Mouse (Mus musculus) cerebellum, adult 9-11 months (tissue): ENCODE measurements at regions not wholly inside any gene's neighbourhood (a gene's known extent, or its start where the extent isn't known, plus 50 kb on each side); places are given as distances from the start of the nearest gene placed in this dataset.
"Not testable (repeated sequence)": the region's sequence is repeated elsewhere in the genome, so short reads cannot be mapped to it uniquely, and the experiment has no call there.

Source experiments
- DNase-seq: peaks from one replicate; pipeline ENCODE4 v3.0.0; 2022

- no peak for DNase-seq
Measured at GRCm38 (mm10) chr2:100918122-100918521, 706.4 kb upstream of the Rag2 start.

DNA sequence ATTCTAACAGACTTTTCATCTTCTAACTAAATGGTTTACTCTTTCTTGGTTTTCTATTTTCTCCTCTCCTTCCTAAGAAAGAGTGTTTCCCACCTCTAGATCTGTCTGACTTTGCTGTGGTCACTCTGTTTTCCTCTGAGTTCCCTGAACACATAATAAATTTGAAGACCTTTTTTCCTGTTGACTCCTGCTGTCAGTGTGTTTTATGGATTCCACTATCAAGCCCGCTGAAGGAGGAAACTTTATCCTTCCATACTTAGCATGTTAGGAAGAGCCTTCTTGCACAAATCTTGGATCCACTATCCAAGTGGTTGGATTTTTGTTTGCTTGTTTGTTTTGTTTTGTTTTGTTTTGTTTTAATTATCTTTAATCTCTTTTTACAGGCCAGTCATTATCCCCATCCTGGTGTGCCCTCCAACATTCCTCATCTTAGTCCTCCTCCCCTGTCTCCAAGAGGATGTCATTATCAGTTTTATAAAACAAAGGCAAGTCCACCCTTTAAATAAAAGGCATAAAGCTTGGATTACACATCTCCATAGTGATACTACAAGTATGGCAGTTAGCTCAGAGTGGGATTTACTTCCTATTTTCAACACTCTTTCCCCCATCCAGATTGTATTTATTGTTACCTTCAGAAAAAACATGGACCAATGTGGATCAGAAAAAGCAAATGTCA is 704.8 kb upstream of the Rag2 start:
- no peak for DNase-seq

DNA sequence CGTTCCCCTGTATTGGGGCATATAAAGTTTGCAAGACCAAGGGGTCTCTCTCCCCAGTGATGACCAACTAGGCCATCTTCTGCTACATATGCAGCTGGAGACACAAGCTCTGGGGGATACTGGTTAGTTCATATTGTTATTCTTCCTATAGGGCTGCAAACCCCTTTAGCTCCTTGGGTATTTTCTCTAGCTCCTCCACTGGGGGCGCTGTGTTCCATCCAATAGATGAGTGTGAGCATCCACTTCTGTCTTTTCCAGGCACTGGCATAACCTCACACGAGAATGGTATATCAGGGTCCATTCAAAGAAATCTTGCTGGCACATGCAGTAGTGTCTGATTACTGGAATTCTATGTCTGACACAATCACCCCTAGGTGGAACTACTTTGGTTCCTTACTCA is 675.9 kb upstream of the Rag2 start:
- not testable (repeated sequence) for DNase-seq

GRCm38 (mm10) chr2:100959412-100959811 is 665.1 kb upstream of the Rag2 start:
- no peak for DNase-seq

- DNase-seq: no peak
Measured at GRCm38 (mm10) chr2:100964584-100964983, 659.9 kb upstream of the Rag2 start.

GRCm38 (mm10) chr2:100977202-100977601 is 647.3 kb upstream of the Rag2 start:
- DNase-seq: no peak

- no peak for DNase-seq
Measured at GRCm38 (mm10) chr2:100982362-100982761, 642.2 kb upstream of the Rag2 start.

DNA sequence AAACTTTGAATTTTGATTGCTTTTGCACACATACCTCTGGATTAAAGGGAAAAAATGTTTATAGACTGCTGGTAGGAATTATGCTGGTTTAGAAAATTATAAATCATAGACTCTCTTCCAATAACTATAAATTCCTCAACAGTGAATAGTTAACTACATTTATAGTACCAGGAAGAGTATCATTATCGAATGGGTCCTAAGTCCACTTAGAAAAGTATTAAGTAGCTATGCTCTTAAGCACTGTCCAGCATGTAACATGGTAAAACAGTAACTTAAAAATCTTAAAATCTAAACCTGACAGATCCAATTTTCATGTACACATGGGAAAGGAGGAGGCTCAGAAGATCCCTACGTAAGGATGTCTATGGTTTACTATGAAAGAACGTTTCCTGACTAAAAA is 609.2 kb upstream of the Rag2 start:
- DNase-seq: no peak

DNA sequence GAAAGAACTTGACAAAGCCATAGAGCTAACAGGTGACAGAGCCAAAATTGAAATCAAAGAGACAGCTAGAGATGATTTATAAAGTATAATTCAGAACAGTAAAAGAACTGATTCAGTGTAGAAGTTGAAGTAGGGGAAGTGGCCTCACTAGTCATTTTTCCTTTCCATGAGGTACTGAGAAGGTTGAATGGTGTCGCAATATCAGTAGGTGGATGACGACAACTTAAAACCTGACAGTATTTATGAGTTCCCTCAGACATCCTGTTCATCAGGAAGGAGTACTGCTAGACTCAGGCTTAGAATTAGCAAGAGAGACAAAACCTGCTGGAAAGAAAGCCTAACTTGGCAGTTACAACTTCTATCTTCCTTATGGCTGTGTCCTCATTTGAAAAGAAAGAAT is 605.1 kb upstream of the Rag2 start:
- DNase-seq: no peak

DNA sequence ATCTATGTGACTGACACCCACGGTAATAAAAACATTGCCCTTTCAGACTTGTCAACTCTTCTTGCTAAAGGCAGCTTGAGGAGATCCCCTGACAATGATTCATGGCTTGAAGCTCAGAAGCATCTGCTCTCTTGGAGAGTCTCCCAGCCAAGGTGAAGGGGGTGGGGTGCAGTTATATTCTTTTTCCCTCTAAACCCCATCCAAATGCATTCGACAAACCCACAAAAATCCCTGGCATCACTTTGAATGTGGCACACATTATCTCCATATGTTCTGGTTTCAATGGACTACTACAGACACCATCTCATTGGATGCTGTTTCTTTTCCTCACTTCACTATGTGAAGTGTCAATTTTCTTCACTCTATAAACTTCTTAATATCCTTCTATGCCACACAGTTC is 603.0 kb upstream of the Rag2 start:
- no peak for DNase-seq

DNA sequence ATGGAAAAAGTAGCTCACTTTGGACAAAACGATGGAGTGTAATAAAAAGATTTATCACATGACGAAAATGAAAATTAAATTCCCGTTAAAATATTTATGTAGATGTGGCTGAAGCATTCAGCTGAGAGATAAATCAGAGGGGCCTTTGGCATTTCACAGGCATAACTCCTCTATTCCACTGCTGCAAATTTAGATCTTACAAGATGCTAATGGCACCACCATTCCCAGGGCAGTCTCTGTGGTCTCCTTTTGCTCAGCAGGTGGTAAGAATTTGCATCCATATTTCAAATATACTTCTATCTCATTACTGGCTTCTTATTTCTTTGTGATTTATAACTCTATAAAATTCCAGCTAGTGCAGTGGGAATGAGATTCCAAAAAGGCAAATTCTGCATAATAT is 581.5 kb upstream of the Rag2 start:
- DNase-seq: no peak

GRCm38 (mm10) chr2:101062939-101063338 is 561.6 kb upstream of the Rag2 start:
- no peak for DNase-seq

GRCm38 (mm10) chr2:101074990-101075389 is 549.5 kb upstream of the Rag2 start:
- DNase-seq: no peak

DNA sequence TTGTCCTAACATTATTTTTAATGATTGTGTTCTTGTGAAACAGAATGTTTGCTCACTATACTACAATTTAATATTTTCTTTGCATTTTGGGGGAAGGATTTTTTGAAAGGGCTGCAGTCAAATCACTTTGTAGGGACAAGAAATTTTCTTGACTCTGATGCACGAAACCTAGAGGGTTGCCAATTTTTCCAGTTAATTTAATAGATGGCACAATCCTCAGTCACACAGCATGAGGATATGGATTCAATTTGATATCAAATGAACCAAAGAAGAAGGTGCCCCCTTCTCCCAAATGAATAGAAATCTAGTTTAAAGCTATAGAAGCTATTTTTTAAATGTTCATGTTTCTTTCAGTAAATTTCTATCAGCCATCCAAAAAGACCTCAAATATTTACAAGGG is 544.3 kb upstream of the Rag2 start:
- no peak for DNase-seq

- DNase-seq: no peak
Measured at GRCm38 (mm10) chr2:101083813-101084212, 540.7 kb upstream of the Rag2 start.

DNA sequence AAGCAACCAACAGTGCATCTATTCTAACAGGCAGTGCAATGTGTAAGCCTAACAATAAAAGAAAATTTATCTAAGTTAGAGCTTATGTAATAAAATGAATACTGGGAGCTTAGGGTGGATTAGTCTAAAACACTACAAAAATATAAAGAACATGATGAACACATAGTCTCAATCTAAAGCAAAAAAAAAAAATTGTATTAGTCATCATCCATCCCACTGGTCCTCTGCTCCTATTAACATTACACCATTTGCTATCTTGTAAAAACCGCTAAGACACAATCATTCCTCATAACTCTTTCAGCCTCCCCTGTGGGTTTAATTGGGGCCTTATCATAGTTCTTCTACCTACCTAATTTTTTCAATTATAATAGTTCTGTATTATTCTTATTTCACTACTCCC is 539.9 kb upstream of the Rag2 start:
- DNase-seq: no peak

GRCm38 (mm10) chr2:101107183-101107872 is 517.2 kb upstream of the Rag2 start:
- DNase-seq: no peak

GRCm38 (mm10) chr2:101136867-101137266 is 487.7 kb upstream of the Rag2 start:
- DNase-seq: no peak

DNA sequence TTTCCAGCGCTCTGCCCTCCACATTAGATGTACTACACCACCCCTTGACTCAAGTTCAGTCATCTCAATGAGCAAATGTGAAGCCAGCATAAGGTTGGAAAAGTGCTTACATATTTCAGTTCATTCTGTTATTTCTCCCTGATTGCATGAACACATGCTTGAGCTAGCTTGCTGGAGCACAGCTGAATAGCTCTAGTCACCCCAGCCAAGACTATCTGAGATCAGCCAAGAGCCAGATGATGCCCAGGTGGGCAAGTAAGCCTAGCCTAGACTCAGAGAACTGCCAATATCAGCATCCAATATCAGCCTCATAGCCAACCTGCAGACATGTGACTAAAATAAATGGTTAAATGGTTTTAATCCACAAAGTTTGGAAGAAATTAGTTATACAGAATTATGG is 484.6 kb upstream of the Rag2 start:
- no peak for DNase-seq

DNA sequence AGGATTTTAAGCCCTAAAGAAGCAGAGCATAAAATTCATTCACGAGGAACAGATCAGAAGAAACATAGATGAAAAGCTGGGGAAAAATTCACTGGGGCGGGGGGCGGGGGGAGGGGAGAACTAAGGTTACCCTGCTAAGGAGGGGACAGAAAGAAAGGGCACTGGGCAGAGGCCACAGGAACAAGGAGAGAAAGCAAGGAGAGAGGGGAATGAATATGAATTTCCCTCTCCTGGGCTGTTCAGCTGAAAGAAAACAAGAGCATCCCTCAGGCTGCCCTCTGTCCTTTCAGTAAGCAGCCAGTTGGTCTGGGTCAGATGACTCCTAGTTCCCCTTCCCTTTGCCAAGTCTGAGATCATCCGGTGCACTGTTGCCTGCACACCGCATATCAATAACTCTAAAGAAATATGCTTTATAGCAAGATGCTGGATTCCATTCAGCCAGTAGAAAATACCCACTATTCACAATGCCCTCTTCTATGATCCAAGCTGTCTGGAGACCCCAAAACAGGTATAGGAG is 467.7 kb upstream of the Rag2 start:
- DNase-seq: peak; percentile 13

DNA sequence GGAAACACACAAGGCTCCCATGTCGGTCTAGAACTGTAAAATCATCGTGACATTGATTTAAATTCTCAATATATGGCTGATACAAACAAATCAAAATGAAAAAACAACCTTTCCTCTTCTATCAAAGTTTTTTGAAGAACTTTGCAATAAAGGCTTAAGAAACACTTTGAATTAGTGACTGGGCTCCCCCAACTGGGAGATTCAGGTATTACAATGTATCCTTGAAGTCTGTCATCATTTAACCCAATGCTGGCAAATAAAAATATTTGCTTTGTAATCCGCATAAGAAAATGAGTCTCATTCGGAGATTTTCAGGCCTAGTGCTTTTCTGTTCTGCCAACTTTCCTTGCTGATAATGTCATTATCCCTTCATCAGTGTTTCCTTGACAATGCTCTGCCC is 465.2 kb upstream of the Rag2 start:
- DNase-seq: no peak

DNA sequence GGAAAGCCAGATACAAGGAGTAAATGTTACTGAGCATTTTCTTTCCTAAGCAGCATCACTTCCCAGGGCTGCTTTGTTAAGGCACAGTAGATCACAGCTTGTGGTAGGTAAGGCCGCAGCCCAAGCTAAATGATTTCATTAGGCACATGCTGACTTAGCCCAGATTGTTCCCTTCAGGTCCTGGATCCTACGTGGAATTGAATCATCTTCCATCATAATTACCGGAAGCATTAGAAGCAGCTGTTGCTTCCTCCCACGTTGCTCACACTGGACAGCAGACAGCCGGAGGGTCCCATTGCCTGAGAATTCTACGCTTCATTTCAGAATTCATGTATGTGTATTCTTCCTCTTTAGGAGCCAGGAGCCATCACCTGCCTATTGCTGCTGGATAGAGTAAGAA is 458.6 kb upstream of the Rag2 start:
- no peak for DNase-seq

- no peak for DNase-seq
Measured at GRCm38 (mm10) chr2:101172806-101173205, 451.7 kb upstream of the Rag2 start.

DNA sequence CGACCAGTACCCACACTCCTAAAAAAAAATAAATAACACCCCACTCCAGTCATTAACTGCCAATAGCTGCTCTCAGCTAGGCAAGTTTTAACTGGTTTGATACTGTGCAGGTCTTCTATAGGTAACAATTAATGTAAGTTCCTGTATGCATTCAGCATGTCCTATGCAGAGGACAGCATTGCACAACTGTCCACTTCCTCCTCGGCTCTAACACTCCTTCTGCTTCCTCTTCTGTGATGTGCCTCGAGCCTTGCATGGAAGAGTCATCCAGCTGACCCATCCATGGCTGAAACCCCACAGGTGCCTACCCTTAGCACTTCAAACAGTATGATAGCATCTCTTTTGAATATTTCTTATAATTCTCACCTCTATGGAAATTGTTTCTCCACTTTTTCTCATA is 449.4 kb upstream of the Rag2 start:
- no peak for DNase-seq

GRCm38 (mm10) chr2:101206637-101207036 is 417.9 kb upstream of the Rag2 start:
- DNase-seq: no peak
